Mouse (Mus musculus) midbrain, embryonic 16.5 days (tissue): ENCODE measurements at regions not wholly inside any gene's neighbourhood (a gene's known extent, or its start where the extent isn't known, plus 50 kb on each side); places are given as distances from the start of the nearest gene placed in this dataset.

Source experiments
- ATAC-seq: fragments of 200-750 bp; cut with Nextera tagmentation; 2 replicates; pipeline ENCODE4 v1.8.0; 2017; ENCODE audit warnings: moderate TSS enrichment
- H3K27ac ChIP-seq: fragments of 300-500 bp; sonication (generic); 2 replicates; pipeline ENCODE4 v1.5.1; 2014; ENCODE audit warnings: mild to moderate bottlenecking, low read length, mixed read lengths
- H3K27me3 ChIP-seq: fragments of 300-500 bp; sonication (generic); 2 replicates; pipeline ENCODE4 v1.6.1; 2014; ENCODE audit warnings: low read depth, low read length, mixed read lengths; ENCODE audit not compliant: control insufficient read depth, insufficient read depth
- H3K36me3 ChIP-seq: fragments of 300-500 bp; sonication (generic); 2 replicates; pipeline ENCODE4 v1.6.1; 2014; ENCODE audit warnings: mild to moderate bottlenecking, low read length, moderate library complexity, mixed read lengths; ENCODE audit not compliant: control insufficient read depth, insufficient read depth
- H3K4me1 ChIP-seq: fragments of 300-500 bp; sonication (generic); 2 replicates; pipeline ENCODE4 v1.6.1; 2014; ENCODE audit warnings: mild to moderate bottlenecking, low read length, mixed read lengths; ENCODE audit not compliant: control insufficient read depth, insufficient read depth
- H3K4me2 ChIP-seq: fragments of 300-500 bp; sonication (generic); 2 replicates; pipeline ENCODE4 v1.6.1; 2014; ENCODE audit warnings: mild to moderate bottlenecking, low read length, mixed read lengths
- H3K4me3 ChIP-seq: fragments of 300-500 bp; sonication (generic); 2 replicates; pipeline ENCODE4 v1.5.1; 2014; ENCODE audit warnings: low read depth, mild to moderate bottlenecking, low read length, moderate library complexity, mixed read lengths
- H3K9ac ChIP-seq: fragments of 300-500 bp; sonication (generic); 2 replicates; pipeline ENCODE4 v1.6.1; 2014; ENCODE audit warnings: low read depth, low read length, mixed read lengths
- H3K9me3 ChIP-seq: fragments of 300-500 bp; sonication (generic); replicated peaks from 2 replicates; pipeline ENCODE4 v1.6.1; 2014; ENCODE audit warnings: mild to moderate bottlenecking, low read length, mixed read lengths; ENCODE audit not compliant: control insufficient read depth, poor library complexity, severe bottlenecking
- WGBS: fragments of 180-500 bp; shearing (Covaris S2); extraction: QIAGEN DNeasy Blood & Tissue Kit; methylation state at CpG from one replicate; pipeline ENCODE4 v1.1.7; 2014; 5-methylcytosine and 5-hydroxymethylcytosine counted together

DNA sequence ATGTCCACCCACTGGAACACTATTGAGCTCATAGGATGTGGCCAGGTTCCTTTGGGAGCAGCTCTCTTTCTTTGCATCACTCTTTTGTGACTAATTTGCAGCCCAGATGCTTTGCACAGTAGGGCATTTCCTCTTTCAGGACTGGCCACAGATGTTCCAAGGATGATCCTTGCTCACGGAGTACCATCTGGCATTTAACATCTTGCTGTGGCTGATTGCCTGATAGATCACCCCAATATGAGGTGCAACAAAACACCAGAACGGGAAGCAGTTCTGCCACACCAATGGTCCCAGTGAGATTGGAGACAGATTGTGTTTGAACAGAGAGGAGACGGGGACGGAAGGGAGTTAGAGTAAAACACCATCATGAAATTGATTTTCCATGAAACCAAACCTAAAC lies 423.0 kb downstream of the Rwdd3 start:
- no peaks in the 10 kb centered on the region for H3K36me3 ChIP-seq
- no peak overlapping the region for H3K4me3 ChIP-seq
- H3K27ac ChIP-seq = no peak overlapping the region
- no peaks in the 10 kb centered on the region for H3K27me3 ChIP-seq
- 73% methylated on average over 4 of the region's 4 CpGs for WGBS
- H3K9ac ChIP-seq = no peak overlapping the region
- no peak overlapping the region for H3K4me2 ChIP-seq
- H3K4me1 ChIP-seq = no peaks in the 10 kb centered on the region
- H3K9me3 ChIP-seq = no peaks in the 10 kb centered on the region; the same call in 1 of the 2 replicates
- ATAC-seq = no peak

DNA sequence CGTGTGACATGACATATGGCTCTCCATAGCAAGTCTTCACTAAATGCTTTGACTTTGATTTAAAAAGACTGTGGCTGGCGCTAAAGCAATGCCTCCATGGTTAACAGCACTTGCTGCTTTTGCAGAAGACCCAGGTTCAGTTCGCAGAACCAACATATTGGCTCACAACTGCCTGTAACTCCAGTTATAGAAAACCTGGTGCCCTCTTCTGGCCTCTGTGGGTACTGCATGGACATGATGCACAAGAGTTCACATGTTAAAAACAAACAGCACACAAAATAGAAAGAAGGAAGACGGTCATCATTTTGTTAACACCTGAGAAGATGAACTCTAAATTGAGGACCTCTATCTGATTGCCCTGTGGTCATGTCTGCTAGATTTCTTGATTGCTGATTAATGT lies 423.8 kb downstream of the Rwdd3 start:
- 88% methylated on average over 4 of the region's 4 CpGs for WGBS
- Histone ChIP-seq H3K9me3 (no peaks in the 10 kb centered on the region; the same call in 1 of the 2 replicates), H3K9ac (no peak overlapping the region), H3K27ac (no peak overlapping the region), H3K4me3 (no peak overlapping the region), H3K4me1 (no peaks in the 10 kb centered on the region), H3K4me2 (no peak overlapping the region), H3K27me3 (no peaks in the 10 kb centered on the region), H3K36me3 (no peaks in the 10 kb centered on the region)
- no peak for ATAC-seq

DNA sequence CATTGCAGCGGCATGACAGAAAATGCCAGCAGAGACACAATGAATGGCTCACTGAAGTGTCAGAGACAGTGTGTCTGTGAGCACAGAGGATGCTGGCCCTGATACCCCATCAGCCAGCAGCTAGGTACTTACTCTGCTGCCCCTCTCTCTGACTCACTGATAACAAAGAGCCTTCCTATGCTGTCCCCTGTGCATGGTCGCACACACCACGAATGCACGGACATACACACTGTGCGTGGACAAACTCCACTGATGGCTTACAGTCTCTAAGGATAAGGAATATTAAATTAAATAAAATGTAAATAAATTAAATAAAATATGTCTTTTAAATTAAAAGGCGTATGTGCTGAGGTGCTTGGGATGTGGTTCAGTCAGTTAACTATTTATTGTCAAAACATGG lies 438.2 kb downstream of the Rwdd3 start:
- no peak for ATAC-seq
- H3K36me3 ChIP-seq = no peaks in the 10 kb centered on the region
- H3K4me3 ChIP-seq = no peak overlapping the region
- WGBS = 95% methylated on average over 6 of the region's 6 CpGs
- H3K27ac ChIP-seq = no peak overlapping the region
- no peak overlapping the region for H3K4me2 ChIP-seq
- peaks cover 15% of the 10 kb centered on the region for H3K4me1 ChIP-seq
- no peaks in the 10 kb centered on the region for H3K27me3 ChIP-seq
- no peak overlapping the region for H3K9ac ChIP-seq
- H3K9me3 ChIP-seq = no peaks in the 10 kb centered on the region

DNA sequence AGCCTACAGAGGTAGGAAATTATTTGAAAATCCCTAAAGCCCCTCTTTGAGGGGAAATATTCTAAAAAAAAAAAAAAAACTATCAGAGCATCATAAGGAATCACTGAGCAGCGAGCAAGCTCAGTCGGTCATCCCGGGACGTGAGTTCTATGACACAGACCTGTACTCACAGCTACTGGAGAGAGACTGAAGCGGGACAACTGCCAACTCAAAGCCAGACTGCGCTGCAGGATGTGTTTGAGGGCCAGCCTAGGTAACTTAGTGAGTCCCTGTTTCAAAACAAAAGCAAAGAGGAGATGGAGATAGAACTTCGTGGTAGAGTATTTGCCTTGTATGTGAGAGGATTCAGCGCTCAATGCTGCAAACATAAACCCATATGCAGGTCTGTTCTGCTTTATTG lies 439.1 kb downstream of the Rwdd3 start:
- ATAC-seq = no peak
- H3K27ac ChIP-seq = no peak overlapping the region
- no peak overlapping the region for H3K9ac ChIP-seq
- H3K4me1 ChIP-seq = peaks cover 15% of the 10 kb centered on the region
- H3K4me3 ChIP-seq = no peak overlapping the region
- no peaks in the 10 kb centered on the region for H3K36me3 ChIP-seq
- whole genome bisulfite sequencing = 89% methylated on average over 8 of the region's 8 CpGs
- no peaks in the 10 kb centered on the region for H3K9me3 ChIP-seq
- no peak overlapping the region for H3K4me2 ChIP-seq
- no peaks in the 10 kb centered on the region for H3K27me3 ChIP-seq

DNA sequence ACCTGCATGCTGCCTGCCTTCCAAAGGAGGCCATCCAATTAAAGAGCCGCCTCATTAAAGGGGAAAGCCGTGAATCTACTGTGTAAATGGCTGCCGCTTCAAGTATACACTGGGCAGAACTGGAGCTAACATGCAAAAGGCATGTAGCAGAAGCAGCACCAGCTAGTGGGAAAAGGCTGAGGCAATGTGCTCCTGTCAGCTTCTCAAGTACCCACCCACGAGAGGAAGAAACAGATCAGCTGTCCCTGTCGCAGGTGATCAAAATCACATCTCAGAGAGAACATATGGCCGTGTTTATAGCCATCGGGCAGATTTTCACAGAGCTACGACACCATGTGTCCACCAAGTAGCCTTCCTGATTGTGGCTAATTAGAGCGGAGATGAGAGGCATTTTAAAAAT lies 440.2 kb downstream of the Rwdd3 start:
- 58% methylated on average over 9 of the region's 9 CpGs for WGBS
- no peaks in the 10 kb centered on the region for H3K36me3 ChIP-seq
- H3K27me3 ChIP-seq = no peaks in the 10 kb centered on the region
- no peaks in the 10 kb centered on the region for H3K9me3 ChIP-seq
- peak; percentile 27; the same call in 1 of the 2 replicates for ATAC-seq
- peaks cover 15% of the 10 kb centered on the region for H3K4me1 ChIP-seq
- no peak overlapping the region for H3K9ac ChIP-seq
- H3K4me2 ChIP-seq = no peak overlapping the region
- peak overlapping the region; percentile 2; the same call in 1 of the 2 replicates for H3K27ac ChIP-seq
- no peak overlapping the region for H3K4me3 ChIP-seq

DNA sequence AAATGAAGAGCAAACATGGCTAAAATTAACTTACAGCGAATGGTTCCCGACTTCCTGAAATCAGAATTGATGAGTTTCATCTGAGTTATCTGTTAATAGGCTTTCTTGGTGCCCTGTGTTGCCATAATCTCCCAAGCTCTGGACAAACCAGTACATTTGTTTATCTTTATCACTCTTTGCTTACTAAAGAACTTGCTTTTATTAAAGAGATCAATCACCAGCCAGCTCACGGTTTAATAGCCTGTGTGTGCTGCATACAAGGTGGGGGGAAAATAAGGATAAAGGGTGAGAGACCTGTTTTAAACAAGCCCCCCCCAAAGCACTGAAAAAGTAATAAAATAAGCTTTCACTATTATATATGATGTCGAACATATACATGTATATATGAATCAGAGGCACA lies 441.3 kb downstream of the Rwdd3 start:
- H3K9me3 ChIP-seq = no peaks in the 10 kb centered on the region
- no peak overlapping the region; the same call in 1 of the 2 replicates for H3K4me2 ChIP-seq
- no peak for ATAC-seq
- 68% methylated on average over 4 of the region's 4 CpGs for WGBS
- no peaks in the 10 kb centered on the region for H3K27me3 ChIP-seq
- H3K36me3 ChIP-seq = no peaks in the 10 kb centered on the region
- peaks cover 15% of the 10 kb centered on the region for H3K4me1 ChIP-seq
- peak overlapping the region; percentile 77 for H3K27ac ChIP-seq
- no peak overlapping the region for H3K4me3 ChIP-seq
- H3K9ac ChIP-seq = no peak overlapping the region

DNA sequence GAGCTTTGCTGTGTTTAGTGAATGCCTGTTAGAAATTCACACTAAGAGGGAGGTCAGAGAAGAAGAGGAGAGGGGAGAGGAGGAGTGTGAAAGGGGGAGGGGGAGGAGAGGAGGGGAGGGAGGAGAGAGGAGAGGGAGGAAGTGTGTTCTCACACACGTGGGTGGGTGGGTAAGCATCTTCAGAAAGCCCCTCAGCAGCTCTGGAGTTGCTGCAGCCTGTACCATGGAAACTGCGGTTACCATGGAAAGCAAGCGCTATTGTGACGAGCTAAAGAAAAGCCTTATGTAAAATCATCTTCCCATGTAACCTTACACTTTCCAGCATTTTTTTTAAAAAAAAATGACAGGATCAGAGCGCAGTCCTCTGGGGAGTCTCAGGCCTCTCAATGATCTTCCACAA lies 441.8 kb downstream of the Rwdd3 start:
- peak overlapping the region; percentile 27 for H3K4me2 ChIP-seq
- peak; percentile 95 for ATAC-seq
- H3K4me3 ChIP-seq = no peak overlapping the region
- 10% methylated on average over 5 of the region's 5 CpGs for WGBS
- H3K36me3 ChIP-seq = no peaks in the 10 kb centered on the region
- peak overlapping the region; percentile 77 for H3K27ac ChIP-seq
- H3K27me3 ChIP-seq = no peaks in the 10 kb centered on the region
- H3K9ac ChIP-seq = 0 out of 2 replicates have a peak overlapping the region, but pooled peaks have one; percentile 26
- no peaks in the 10 kb centered on the region for H3K9me3 ChIP-seq
- peaks cover 15% of the 10 kb centered on the region for H3K4me1 ChIP-seq

DNA sequence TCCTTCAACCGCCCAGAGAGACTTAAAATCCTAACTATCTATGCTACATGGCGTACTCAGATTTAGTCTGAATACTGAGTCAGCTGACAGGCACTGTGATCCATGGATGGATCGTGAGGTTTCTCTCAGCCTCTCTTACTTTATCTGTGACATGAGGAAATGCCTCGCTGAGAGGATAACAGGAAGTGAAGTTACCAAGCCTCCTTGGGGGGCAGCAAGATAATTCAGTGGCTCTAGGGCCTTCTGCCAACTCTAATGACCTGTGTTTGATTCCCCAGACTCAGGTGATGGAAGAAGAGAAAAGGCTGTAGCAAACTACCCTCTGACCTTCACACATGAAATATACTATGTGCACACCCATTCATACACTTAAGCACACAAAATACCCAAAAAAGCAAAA lies 486.3 kb downstream of the Rwdd3 start:
- Histone ChIP-seq H3K4me3 (no peak overlapping the region), H3K36me3 (no peaks in the 10 kb centered on the region), H3K27me3 (no peaks in the 10 kb centered on the region), H3K27ac (no peak overlapping the region), H3K4me2 (no peak overlapping the region), H3K4me1 (no peaks in the 10 kb centered on the region; the same call in 1 of the 2 replicates), H3K9me3 (no peaks in the 10 kb centered on the region), H3K9ac (no peak overlapping the region)
- no peak for ATAC-seq
- WGBS = 89% methylated on average over 4 of the region's 4 CpGs

DNA sequence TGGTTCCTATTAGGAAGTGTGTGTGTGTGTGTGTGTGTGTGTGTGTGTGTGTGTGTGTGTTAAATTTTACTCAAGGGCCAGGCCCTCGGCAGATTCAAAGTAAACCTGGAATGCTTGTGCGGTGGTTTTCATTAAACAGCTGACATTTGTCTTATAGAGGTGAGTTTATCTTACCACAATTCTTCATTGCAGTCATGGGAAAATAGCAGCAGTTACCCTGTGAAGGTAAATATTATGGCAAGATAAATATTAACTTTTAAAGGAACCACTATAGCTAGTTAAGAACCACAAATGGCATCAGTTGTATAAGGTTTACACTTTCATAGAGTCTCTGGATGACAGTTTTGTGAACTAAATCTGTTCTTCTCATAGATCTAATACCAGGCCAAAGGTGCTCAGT lies 495.6 kb downstream of the Rwdd3 start:
- Histone ChIP-seq H3K9ac (no peak overlapping the region), H3K27me3 (no peaks in the 10 kb centered on the region), H3K4me3 (no peak overlapping the region), H3K9me3 (no peaks in the 10 kb centered on the region; the same call in 1 of the 2 replicates), H3K4me2 (no peak overlapping the region), H3K4me1 (0 out of 2 replicates have a peak, but pooled peaks cover 2% of the 10 kb centered on the region), H3K36me3 (no peaks in the 10 kb centered on the region), H3K27ac (no peak overlapping the region)
- ATAC-seq = no peak
- WGBS = 90% methylated on average over 2 of the region's 2 CpGs
